Mouse (Mus musculus): ENCODE measurements around the gene Surf1. TPM values are rescaled to one million over a fixed set of nuclear protein-coding genes. Genes with fewer than 3 reads are reported as not detected.

Surf1 gene
- polyA plus RNA-seq, 1 experiment from 2014 or later = 60.4 TPM

GRCm38 (mm10) chr2:26878571-26878970 lies 37.8 kb downstream of the Surf1 start:
- Histone ChIP-seq H3K4me1 (no peaks in the 10 kb centered on the region), H3K4me2 (replicated peaks) (no peak overlapping the region), H3K9ac (no peak overlapping the region), H3K27me3 (no peaks in the 10 kb centered on the region), H3K36me3 (no peaks in the 10 kb centered on the region), H3K27ac (replicated peaks) (no peak overlapping the region), H3K9me3 (replicated peaks) (0 out of 2 replicates have a peak, but pooled peaks cover under 1% of the 10 kb centered on the region), H3K4me3 (replicated peaks) (no peak overlapping the region)
- ATAC-seq (ENCODE audit: insufficient number of reproducible peaks, low FRiP score, low TSS enrichment, low read depth) = no peak

GRCm38 (mm10) chr2:26870666-26871065 lies 45.7 kb downstream of the Surf1 start:
- Histone ChIP-seq H3K9me3 (replicated peaks) (no peaks in the 10 kb centered on the region), H3K27ac (replicated peaks) (no peak overlapping the region), H3K4me3 (replicated peaks) (no peak overlapping the region), H3K36me3 (no peaks in the 10 kb centered on the region), H3K4me1 (no peaks in the 10 kb centered on the region), H3K9ac (no peak overlapping the region), H3K27me3 (no peaks in the 10 kb centered on the region), H3K4me2 (replicated peaks) (no peak overlapping the region)
- ATAC-seq (ENCODE audit: insufficient number of reproducible peaks, low FRiP score, low TSS enrichment, low read depth) = no peak
- 70% methylated on average over 6 of the region's 6 CpGs for WGBS

DNA sequence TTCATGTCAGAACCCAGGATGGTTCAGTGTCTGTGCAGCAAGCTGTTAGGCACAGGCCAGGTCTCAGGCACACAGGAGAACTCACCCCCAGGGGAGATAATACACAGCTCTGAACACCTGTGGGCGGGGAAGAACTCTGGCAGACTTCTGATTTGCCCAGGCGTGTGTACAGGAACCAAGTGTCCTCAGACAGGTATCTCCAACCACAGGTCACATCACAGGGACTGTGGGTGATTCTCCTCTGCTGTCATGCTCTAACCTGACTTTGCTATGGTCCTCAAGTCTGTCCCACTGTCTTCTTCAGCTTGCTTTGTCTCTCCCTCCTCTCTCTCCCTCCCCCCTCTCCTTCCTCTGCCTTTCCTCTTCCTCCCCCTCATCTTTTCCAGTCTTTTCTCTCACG lies 51.5 kb downstream of the Surf1 start, which contains the start of gene Abo:
Abo (minus strand) TSS at position 101 of the 400 bp plus-strand sequence.
- no peaks in the 10 kb centered on the region for H3K4me1 ChIP-seq
- no peak for ATAC-seq (ENCODE audit: insufficient number of reproducible peaks, low FRiP score, low TSS enrichment, low read depth)
- H3K36me3 ChIP-seq = no peaks in the 10 kb centered on the region
- no peak within 1 kb of the TSS for H3K9ac ChIP-seq
- no peaks in the 10 kb centered on the region for H3K9me3 ChIP-seq (replicated peaks)
- H3K27me3 ChIP-seq = no peaks in the 10 kb centered on the region
- H3K27ac ChIP-seq (replicated peaks) = no peak within 1 kb of the TSS
- 40% methylated on average over 3 of the region's 3 CpGs for WGBS
- H3K4me2 ChIP-seq (replicated peaks) = no peak within 1 kb of the TSS
- H3K4me3 ChIP-seq (replicated peaks) = no peak within 1 kb of the TSS

Other genes starting within 250 kb of the Surf1 start
- not detected in 2 replicates for gene Lcn4, start 245.2 kb downstream of the Surf1 start, polyA plus RNA-seq (2015; fragmentation: Nextera tagmentation; extraction: Ambion mirVana)
- gene Abo, start 51.6 kb downstream of the Surf1 start, polyA plus RNA-seq (2015; fragmentation: Nextera tagmentation; extraction: Ambion mirVana) = not detected in 2 replicates
- 28.4 and 28.8 TPM in 2 replicates for gene Surf6, start 13.7 kb downstream of the Surf1 start, polyA plus RNA-seq (2015; fragmentation: Nextera tagmentation; extraction: Ambion mirVana)
- 52.4 and 56.4 TPM in 2 replicates for gene Med22, start 5.9 kb downstream of the Surf1 start, polyA plus RNA-seq (2015; fragmentation: Nextera tagmentation; extraction: Ambion mirVana)
- 584 and 598 TPM in 2 replicates for gene Rpl7a, start 5.8 kb downstream of the Surf1 start, polyA plus RNA-seq (2015; fragmentation: Nextera tagmentation; extraction: Ambion mirVana)
- 38.2 TPM in 2 replicates for gene Surf2, start 163 bp downstream of the Surf1 start, polyA plus RNA-seq (2015; fragmentation: Nextera tagmentation; extraction: Ambion mirVana)
- 265 and 273 TPM in 2 replicates for gene Surf4, start 17.4 kb upstream of the Surf1 start, polyA plus RNA-seq (2015; fragmentation: Nextera tagmentation; extraction: Ambion mirVana)
- 0.07 and 0.14 TPM in 2 replicates for gene Stkld1, start 17.5 kb upstream of the Surf1 start, polyA plus RNA-seq (2015; fragmentation: Nextera tagmentation; extraction: Ambion mirVana)
- gene Rexo4, start 47.9 kb upstream of the Surf1 start, polyA plus RNA-seq (2015; fragmentation: Nextera tagmentation; extraction: Ambion mirVana) = 43.2 and 48.6 TPM in 2 replicates
- gene Adamts13, start 56.9 kb upstream of the Surf1 start, polyA plus RNA-seq (2015; fragmentation: Nextera tagmentation; extraction: Ambion mirVana) = 0.12 and 0.25 TPM in 2 replicates
- 72.7 and 82.7 TPM in 2 replicates for gene Cacfd1, start 93.4 kb upstream of the Surf1 start, polyA plus RNA-seq (2015; fragmentation: Nextera tagmentation; extraction: Ambion mirVana)
- 0.91 and 1.1 TPM in 2 replicates for gene Slc2a6, start 111.5 kb upstream of the Surf1 start, polyA plus RNA-seq (2015; fragmentation: Nextera tagmentation; extraction: Ambion mirVana)
- gene Mymk, start 155.6 kb upstream of the Surf1 start, polyA plus RNA-seq (2015; fragmentation: Nextera tagmentation; extraction: Ambion mirVana) = 63.7 and 71.1 TPM in 2 replicates
- gene Adamtsl2, start 162.8 kb upstream of the Surf1 start, polyA plus RNA-seq (2015; fragmentation: Nextera tagmentation; extraction: Ambion mirVana) = 3.8 and 5.0 TPM in 2 replicates
- gene Fam163b, start 226.0 kb upstream of the Surf1 start, polyA plus RNA-seq (2015; fragmentation: Nextera tagmentation; extraction: Ambion mirVana) = 0.12 and 0.31 TPM in 2 replicates
- gene Dbh, start 248.7 kb upstream of the Surf1 start, polyA plus RNA-seq (2015; fragmentation: Nextera tagmentation; extraction: Ambion mirVana) = 0.55 and 1.1 TPM in 2 replicates

Data from embryonic facial prominence, embryonic 15.5 days (tissue).